Mouse (Mus musculus): ENCODE results near the gene Spg20. TPM values are rescaled to one million over a fixed set of nuclear protein-coding genes. Genes with fewer than 3 reads are reported as not detected.

The Spg20 gene
- polyA plus RNA-seq, 1 experiment from 2014 or later, result 20.6 TPM

DNA sequence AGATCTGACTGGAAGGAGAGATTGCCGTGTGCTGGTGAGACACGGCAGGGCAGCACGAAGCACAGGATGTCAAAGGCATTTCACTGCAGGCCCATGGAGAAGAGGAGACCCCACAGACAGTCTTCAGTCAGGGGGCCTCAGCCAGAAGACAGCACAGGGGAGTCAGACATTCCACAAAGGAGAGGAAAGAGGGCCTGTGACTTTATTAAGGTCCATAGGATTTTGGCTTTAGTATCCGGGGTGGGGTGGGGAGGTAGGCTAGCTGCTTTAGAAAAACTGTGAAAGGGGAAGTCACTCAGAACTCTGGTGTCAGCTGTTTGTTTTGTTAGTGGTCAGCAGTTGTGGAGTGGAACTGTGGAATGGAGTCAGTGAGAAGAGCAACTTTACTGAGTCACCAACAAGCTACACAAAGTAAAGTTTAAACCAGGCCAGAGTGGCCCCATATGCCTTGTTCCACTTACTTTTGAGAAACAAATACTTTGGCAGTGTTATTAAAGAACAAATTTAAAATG, 17.3 kb downstream of the Spg20 start:
- Histone ChIP-seq H3K4me1 (replicated peaks) (no peaks in the 10 kb centered on the region), H3K27me3 (no peaks in the 10 kb centered on the region), H3K4me3 (replicated peaks) (no peak overlapping the region), H3K36me3 (peaks cover 81% of the 10 kb centered on the region), H3K27ac (no peak overlapping the region), H3K9ac (replicated peaks) (no peak overlapping the region), H3K4me2 (replicated peaks) (no peak overlapping the region), H3K9me3 (no peaks in the 10 kb centered on the region)
- WGBS, result 80% methylated on average over 4 of the region's 4 CpGs
- ATAC-seq, result no peak

GRCm38 (mm10) chr3:55131576-55132233, 19.8 kb downstream of the Spg20 start:
- no peak overlapping the region for H3K4me3 ChIP-seq (replicated peaks)
- ATAC-seq, result no peak
- H3K27me3 ChIP-seq, result no peaks in the 10 kb centered on the region
- no peak overlapping the region for H3K9ac ChIP-seq (replicated peaks)
- no peaks in the 10 kb centered on the region for H3K4me1 ChIP-seq (replicated peaks)
- H3K4me2 ChIP-seq (replicated peaks), result no peak overlapping the region
- H3K36me3 ChIP-seq, result peaks cover 82% of the 10 kb centered on the region
- no peaks in the 10 kb centered on the region for H3K9me3 ChIP-seq
- 90% methylated on average over 6 of the region's 6 CpGs for WGBS
- no peak overlapping the region for H3K27ac ChIP-seq

DNA sequence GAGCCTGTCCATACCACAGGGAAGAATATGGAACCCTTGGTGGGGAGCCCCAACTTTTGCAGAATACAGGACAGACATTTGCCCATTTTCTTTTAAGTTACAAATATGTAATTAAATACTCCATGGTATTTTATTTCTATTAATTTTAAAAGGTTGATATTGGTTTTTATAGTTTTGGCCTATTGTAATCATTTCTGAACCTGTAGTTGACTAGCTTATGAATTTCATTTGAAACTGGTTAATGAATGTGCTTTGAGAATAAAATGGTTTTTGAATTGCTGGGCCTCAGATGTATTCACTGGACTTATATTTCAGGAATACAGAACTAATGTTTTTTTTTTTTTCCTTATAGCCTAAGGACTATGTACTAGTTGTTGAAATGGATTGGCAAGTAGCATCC, 25.1 kb downstream of the Spg20 start, which contains the start of gene Ccdc169:
TSS of gene Ccdc169 (plus strand) at position 301 of the 400 bp plus-strand sequence.
- Histone ChIP-seq H3K4me2 (replicated peaks) (no peak within 1 kb of the TSS), H3K4me1 (replicated peaks) (no peaks in the 10 kb centered on the region), H3K27me3 (no peaks in the 10 kb centered on the region), H3K27ac (no peak within 1 kb of the TSS), H3K9ac (replicated peaks) (no peak within 1 kb of the TSS), H3K36me3 (peaks cover 43% of the 10 kb centered on the region), H3K9me3 (no peaks in the 10 kb centered on the region), H3K4me3 (replicated peaks) (no peak within 1 kb of the TSS)
- no peak for ATAC-seq

DNA sequence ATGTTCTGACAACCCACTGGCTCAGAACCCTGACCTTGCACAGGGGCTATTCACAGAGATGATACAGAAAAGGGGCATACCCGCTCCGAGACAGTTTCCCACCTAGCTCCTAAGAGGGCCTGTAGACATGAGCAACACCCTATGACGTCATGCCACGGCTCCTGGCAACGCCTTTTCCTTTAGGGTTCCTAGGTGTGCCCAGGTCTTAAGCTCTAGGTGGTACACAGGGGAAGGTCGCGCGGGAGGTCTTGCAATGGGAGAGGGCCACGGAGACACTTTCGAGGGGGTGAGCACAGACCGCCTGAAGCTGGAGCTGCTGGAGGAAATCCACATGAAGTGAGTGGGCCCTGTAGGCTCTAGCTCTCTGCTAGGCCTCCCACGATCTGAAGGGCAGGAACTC, 27.9 kb downstream of the Spg20 start:
- WGBS, result 95% methylated on average over 12 of the region's 12 CpGs
- Histone ChIP-seq H3K36me3 (peaks cover 24% of the 10 kb centered on the region), H3K4me2 (replicated peaks) (no peak overlapping the region), H3K9ac (replicated peaks) (no peak overlapping the region), H3K27ac (no peak overlapping the region), H3K27me3 (no peaks in the 10 kb centered on the region), H3K9me3 (no peaks in the 10 kb centered on the region), H3K4me1 (replicated peaks) (no peaks in the 10 kb centered on the region), H3K4me3 (replicated peaks) (no peak overlapping the region)
- ATAC-seq, result no peak

- no peak overlapping the region for H3K4me2 ChIP-seq (replicated peaks)
- peaks cover 12% of the 10 kb centered on the region for H3K36me3 ChIP-seq
- no peak overlapping the region for H3K27ac ChIP-seq
- H3K9me3 ChIP-seq, result no peaks in the 10 kb centered on the region
- H3K27me3 ChIP-seq, result no peaks in the 10 kb centered on the region
- ATAC-seq, result no peak
- H3K4me1 ChIP-seq (replicated peaks), result no peaks in the 10 kb centered on the region
- no peak overlapping the region for H3K4me3 ChIP-seq (replicated peaks)
- H3K9ac ChIP-seq (replicated peaks), result no peak overlapping the region
- 69% methylated on average over 2 of the region's 2 CpGs for WGBS
These were observed 29.5 kb downstream of the Spg20 start for GRCm38 (mm10) chr3:55141401-55141800.

DNA sequence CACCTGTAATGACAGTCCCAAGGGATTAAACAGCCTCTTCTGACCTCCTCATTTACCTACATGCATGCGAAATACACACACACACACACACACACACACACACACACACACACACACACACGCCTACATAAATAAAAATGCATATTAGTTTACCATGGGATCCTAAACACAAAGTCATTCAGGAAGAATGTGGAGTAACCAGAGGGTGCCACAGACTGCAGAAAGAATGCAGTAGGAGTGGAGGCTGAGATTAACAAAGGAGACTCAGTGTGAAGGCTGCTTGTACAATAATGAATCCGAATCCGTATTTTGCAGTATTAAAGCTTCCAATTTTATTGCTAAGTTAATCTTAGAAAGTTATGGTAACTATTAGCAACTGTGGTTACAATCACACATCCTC, 33.0 kb downstream of the Spg20 start:
- Histone ChIP-seq H3K27me3 (no peaks in the 10 kb centered on the region), H3K4me1 (replicated peaks) (peaks cover 3% of the 10 kb centered on the region), H3K4me3 (replicated peaks) (no peak overlapping the region), H3K4me2 (replicated peaks) (no peak overlapping the region), H3K36me3 (no peaks in the 10 kb centered on the region), H3K9me3 (no peaks in the 10 kb centered on the region), H3K9ac (replicated peaks) (no peak overlapping the region), H3K27ac (no peak overlapping the region)
- no peak for ATAC-seq
- WGBS, result 76% methylated on average over 4 of the region's 4 CpGs

- Histone ChIP-seq H3K4me3 (replicated peaks) (no peak overlapping the region), H3K4me1 (replicated peaks) (peaks cover 3% of the 10 kb centered on the region), H3K9me3 (no peaks in the 10 kb centered on the region), H3K36me3 (no peaks in the 10 kb centered on the region), H3K9ac (replicated peaks) (no peak overlapping the region), H3K27ac (no peak overlapping the region), H3K4me2 (replicated peaks) (no peak overlapping the region), H3K27me3 (no peaks in the 10 kb centered on the region)
- ATAC-seq, result no peak
- WGBS, result 85% methylated on average over 6 of the region's 6 CpGs
These were observed 34.5 kb downstream of the Spg20 start for GRCm38 (mm10) chr3:55146441-55146840.

DNA sequence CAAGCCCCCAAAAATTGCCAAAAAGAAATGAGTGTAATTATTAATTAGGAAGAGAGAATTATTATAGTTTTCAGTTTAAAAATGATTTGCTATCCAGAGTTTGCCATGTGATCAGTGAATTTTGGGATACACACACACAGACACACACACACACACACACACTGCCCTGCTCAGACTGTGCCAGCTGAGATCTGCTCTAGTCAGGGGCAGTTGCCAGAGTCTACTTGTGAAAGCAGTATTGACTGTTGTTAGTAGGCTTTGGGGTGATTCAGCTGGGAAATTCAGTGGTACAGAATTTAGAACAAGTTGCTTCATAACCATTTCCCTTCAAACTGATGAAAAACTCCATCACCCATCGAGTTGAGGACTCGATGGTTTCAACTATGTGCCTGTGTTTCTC, 35.2 kb downstream of the Spg20 start:
- no peak for ATAC-seq
- no peaks in the 10 kb centered on the region for H3K9me3 ChIP-seq
- no peak overlapping the region for H3K4me2 ChIP-seq (replicated peaks)
- H3K4me3 ChIP-seq (replicated peaks), result no peak overlapping the region
- H3K9ac ChIP-seq (replicated peaks), result no peak overlapping the region
- WGBS, result 88% methylated on average over 2 of the region's 2 CpGs
- no peak overlapping the region for H3K27ac ChIP-seq
- no peaks in the 10 kb centered on the region for H3K36me3 ChIP-seq
- H3K4me1 ChIP-seq (replicated peaks), result peaks cover 3% of the 10 kb centered on the region
- no peaks in the 10 kb centered on the region for H3K27me3 ChIP-seq

DNA sequence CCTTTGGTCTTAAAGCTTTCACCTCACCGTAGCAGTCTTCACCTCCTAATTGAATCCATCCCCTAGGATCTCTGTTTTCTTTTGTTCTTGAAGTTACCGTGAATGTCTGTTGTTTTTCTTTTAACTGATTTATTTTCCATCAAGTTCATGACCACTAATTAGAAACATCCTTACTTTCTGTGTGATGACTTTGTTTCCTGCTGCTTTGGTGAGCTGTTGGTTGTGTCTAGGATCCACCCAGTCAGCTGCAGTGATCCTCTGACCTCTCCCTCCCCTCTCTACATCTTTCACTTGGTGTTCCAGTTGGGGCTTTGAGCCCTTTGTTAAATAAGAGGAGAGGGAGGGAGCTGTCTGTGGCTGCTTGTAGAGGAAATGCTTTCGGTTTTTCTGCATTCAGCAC, 36.2 kb downstream of the Spg20 start:
- Histone ChIP-seq H3K4me1 (replicated peaks) (peaks cover 3% of the 10 kb centered on the region), H3K27me3 (no peaks in the 10 kb centered on the region), H3K27ac (no peak overlapping the region), H3K9me3 (no peaks in the 10 kb centered on the region), H3K9ac (replicated peaks) (no peak overlapping the region), H3K4me2 (replicated peaks) (no peak overlapping the region), H3K4me3 (replicated peaks) (no peak overlapping the region), H3K36me3 (no peaks in the 10 kb centered on the region)
- 29% methylated on average over 3 of the region's 3 CpGs for WGBS
- no peak for ATAC-seq

DNA sequence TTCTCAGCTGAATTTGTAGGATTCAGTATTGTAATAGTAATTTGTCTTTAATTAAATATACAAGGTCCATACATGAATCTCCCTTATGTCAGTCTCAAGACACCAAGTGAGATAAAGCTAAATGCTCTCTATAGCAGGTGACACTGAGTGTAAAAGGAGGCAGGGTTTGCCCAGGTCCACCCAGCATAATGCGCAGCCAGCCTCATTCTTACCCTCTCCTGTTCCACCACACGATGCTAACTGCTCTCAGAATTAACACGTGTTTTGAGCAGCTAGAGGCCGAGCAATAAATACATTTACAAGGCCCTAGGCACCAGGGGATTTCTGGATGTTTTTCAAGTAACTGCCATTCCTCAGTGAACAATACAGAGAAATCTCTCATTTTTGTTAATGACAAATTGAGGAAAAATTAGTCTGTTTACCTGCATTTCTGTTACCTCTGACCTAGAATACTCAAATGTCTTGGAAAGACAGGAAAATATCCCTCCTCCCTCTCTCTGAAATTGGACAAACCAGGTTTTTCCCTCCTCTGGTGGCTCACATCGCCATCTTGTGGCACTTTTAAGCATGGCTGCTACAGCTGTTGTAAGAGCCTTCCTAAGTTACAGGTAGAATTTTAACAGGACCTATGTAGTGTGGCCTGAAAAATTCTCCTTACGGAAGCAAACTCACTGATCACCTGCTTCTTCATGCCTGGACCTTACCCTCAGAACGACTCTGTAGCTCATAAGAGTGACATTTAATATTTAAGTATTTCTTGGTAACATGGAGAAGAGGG, 39.9 kb downstream of the Spg20 start:
- H3K27ac ChIP-seq, result no peak overlapping the region
- WGBS, result 46% methylated on average over 7 of the region's 7 CpGs

DNA sequence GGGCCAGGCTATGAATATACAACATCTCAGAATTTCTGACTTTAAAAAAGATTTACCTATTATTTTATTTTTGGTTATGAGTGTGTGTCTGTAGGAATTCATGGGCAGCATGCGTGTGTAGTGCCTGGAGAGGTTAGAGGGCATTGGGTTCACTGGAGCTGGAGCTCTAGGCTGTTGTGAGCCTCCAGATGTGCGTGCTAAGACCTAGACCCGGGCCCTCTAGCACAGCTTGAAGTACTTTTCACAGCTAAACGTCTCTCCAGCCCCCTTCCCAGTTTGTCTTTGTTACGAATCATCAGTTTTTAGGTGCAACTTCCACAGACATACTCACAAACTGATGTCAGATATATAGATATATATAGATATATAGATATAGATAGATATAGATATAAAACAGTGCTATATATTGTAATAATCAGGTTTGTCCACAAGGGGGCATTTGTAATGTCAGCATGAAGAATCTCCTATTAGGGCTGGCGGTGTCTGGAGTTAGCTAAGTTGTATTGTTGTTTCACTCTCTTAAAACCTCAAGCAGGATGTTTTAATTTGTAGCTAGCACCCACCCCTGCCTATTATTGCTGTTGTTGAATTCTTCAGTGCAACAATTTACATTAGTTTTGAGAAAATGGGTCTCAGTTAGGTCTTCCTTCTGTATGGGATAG, 40.9 kb downstream of the Spg20 start:
- no peaks in the 10 kb centered on the region for H3K36me3 ChIP-seq
- 0 out of 2 replicates have a peak, but pooled peaks have one; percentile 53 for ATAC-seq
- no peak overlapping the region for H3K4me3 ChIP-seq (replicated peaks)
- peaks cover 15% of the 10 kb centered on the region for H3K4me1 ChIP-seq (replicated peaks)
- H3K9ac ChIP-seq (replicated peaks), result no peak overlapping the region
- H3K27me3 ChIP-seq, result no peaks in the 10 kb centered on the region
- no peak overlapping the region for H3K4me2 ChIP-seq (replicated peaks)
- no peaks in the 10 kb centered on the region for H3K9me3 ChIP-seq
- 66% methylated on average over 6 of the region's 6 CpGs for whole genome bisulfite sequencing
- H3K27ac ChIP-seq, result no peak overlapping the region

More for the DNA sequence above, 39.9 kb downstream of the Spg20 start:
- no peaks in the 10 kb centered on the region for H3K36me3 ChIP-seq
- H3K9ac ChIP-seq (replicated peaks), result no peak overlapping the region
- no peak overlapping the region for H3K4me3 ChIP-seq (replicated peaks)
- H3K27me3 ChIP-seq, result no peaks in the 10 kb centered on the region
- no peak overlapping the region for H3K4me2 ChIP-seq (replicated peaks)
- ATAC-seq, result peak; percentile 59; the same call in 1 of the 2 replicates
- no peaks in the 10 kb centered on the region for H3K9me3 ChIP-seq
- peaks cover 10% of the 10 kb centered on the region for H3K4me1 ChIP-seq (replicated peaks)

DNA sequence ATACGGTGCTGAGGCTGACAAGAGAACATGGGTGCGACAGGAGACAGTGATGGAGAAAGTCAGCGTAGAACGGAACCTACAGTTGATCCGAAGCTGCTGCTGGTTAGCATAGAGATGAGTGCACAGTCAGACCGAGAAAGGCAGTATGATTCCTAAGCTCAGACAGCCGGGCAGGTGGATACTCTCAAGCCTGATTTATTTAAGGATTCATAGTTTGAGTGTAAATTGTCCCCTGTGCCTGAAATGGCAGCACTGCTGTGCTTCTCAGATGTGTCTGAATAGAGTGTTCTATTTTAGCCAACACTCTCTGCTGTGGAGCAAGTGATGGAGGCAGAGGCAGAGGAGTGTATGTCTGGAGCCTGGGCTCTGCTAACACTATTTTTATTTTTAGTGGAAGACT, 42.3 kb downstream of the Spg20 start:
- peaks cover 12% of the 10 kb centered on the region for H3K4me1 ChIP-seq (replicated peaks)
- no peaks in the 10 kb centered on the region for H3K36me3 ChIP-seq
- WGBS, result 88% methylated on average over 7 of the region's 7 CpGs
- no peak overlapping the region for H3K4me3 ChIP-seq (replicated peaks)
- no peaks in the 10 kb centered on the region for H3K27me3 ChIP-seq
- no peak overlapping the region for H3K9ac ChIP-seq (replicated peaks)
- H3K4me2 ChIP-seq (replicated peaks), result no peak overlapping the region
- no peak overlapping the region for H3K27ac ChIP-seq
- H3K9me3 ChIP-seq, result no peaks in the 10 kb centered on the region
- no peak for ATAC-seq

All from midbrain, embryonic 13.5 days (tissue).